Mouse (Mus musculus) adipocyte (in vitro differentiated cells): ENCODE measurements around the gene Ccdc78.
A peak's percentile ranks its signal among the peaks of the same experiment; 100 is the strongest.
"Not testable (repeated sequence)": the region's sequence is repeated elsewhere in the genome, so short reads cannot be mapped to it uniquely, and the experiment has no call there.

Source experiments
- DNase-seq: peaks from one replicate; pipeline ENCODE4 v3.0.0-alpha.2; 2016; ENCODE audit warnings: low spot score

Gene Ccdc78

GRCm38 (mm10) chr17:25783086-25783485 lies 3.3 kb upstream of the Ccdc78 start:
- DNase-seq = no peak

DNA sequence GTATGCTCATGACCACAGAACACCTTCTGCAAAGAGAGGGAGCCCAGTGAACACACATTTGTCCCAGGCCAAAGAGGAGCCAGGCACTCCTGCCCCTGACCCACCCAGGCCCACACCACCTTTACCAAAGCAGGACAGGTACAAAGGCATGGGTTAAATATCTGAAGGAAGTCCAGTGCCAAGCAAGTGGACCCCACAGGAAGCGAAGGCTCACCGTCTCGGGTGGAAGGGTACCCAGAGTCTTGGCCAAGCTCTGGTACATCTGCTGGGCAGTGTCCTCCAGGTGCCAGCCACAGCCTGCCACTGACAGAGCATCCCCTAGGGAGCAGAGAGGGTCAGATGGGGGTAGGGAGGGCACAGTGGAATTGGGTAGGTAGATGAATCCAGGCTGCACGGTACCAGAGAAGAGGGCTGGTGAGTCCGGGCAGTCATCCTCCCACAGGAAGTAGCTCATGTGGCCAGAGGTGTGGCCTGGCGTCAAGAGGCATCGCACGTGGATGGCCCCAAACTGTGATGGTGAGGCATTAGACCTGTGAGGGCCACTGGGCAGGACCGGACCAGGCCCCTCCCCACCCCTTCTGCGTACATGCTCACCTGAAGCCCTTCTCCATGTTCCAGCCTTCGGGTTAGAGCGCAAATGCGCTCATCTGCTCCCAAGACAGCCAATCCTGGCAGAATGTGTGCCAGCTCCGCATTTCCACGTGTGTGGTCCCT lies 2.4 kb upstream of the Ccdc78 start:
- no peak for DNase-seq

GRCm38 (mm10) chr17:25785281-25785745 lies 1.1 kb upstream of the Ccdc78 start, which contains the start of gene Haghl:
Gene Haghl, minus strand, starts transcription at chr17:25785673.
- DNase-seq = peak; percentile 98

- DNase-seq = no peak
Observed at GRCm38 (mm10) chr17:25786781-25787504, 563 bp downstream of the Ccdc78 start.

DNA sequence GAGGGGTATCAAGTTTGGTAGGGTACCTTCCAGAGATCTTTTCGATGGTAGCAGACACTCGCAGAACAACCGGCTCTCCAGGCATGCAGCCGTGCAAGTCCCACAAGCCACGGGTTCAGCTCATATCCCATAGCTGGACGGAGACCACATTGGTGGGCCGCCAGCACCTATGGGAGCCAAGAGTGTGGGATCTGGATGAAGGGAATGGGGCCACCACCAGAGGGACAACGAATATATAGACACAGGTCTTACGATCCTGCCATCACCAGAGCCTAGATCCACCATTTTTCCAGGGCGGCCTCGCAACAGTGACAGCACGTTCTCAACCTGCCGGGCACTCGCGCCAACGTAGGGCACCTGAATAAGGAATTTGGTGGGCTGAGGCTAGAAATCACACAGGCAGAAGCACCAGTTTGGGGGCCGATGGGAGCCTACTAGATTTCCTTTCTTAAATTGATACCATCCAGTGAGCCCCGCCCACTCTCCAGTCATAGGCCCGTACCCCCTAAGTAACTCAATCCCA lies 5.0 kb downstream of the Ccdc78 start:
- no peak for DNase-seq

GRCm38 (mm10) chr17:25791843-25792527 lies 5.6 kb downstream of the Ccdc78 start:
- peak; percentile 89 for DNase-seq

GRCm38 (mm10) chr17:25792615-25793014 lies 6.2 kb downstream of the Ccdc78 start, which contains the start of gene Fam173a:
Gene Fam173a, minus strand, starts transcription at chr17:25792901.
- DNase-seq = peak; percentile 80

GRCm38 (mm10) chr17:25794197-25794596 lies 7.8 kb downstream of the Ccdc78 start:
- no peak for DNase-seq

- DNase-seq = no peak
Observed at GRCm38 (mm10) chr17:25794998-25795397, 8.6 kb downstream of the Ccdc78 start.

DNA sequence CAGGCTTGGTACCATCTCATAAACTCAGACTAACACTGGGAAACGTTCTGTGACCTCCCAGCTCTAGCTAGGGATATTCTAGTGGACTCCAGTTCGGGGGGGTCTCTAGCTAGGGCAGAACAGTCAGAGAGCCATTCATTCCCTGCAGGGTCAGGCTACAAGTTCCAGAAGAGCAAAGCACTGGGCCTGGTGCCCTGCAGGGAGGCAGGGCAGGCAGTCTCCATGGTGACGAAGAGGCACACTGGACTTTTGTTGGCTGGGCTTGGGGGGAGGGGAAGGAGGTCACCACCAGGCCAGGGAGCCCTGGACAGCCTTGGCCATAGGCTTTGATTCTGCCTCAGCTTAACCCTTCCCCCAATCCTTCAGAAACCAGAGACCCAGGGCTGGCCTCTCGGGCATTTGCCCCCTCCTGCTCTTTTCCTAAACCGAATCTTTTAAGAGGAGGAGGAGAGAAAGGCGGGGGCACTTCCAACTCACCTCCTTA lies 9.3 kb downstream of the Ccdc78 start, which contains the start of gene AC134908.4:
Gene AC134908.4, minus strand, starts transcription at position 51 of the 484 bp plus-strand sequence.
- peak; percentile 92 for DNase-seq

- peak; percentile 32 for DNase-seq
Observed at GRCm38 (mm10) chr17:25796211-25796771, 9.9 kb downstream of the Ccdc78 start.

GRCm38 (mm10) chr17:25796951-25797369 lies 10.6 kb downstream of the Ccdc78 start, which contains the start of gene Metrn:
Gene Metrn, minus strand, starts transcription at chr17:25797136.
- DNase-seq = peak; percentile 78

DNA sequence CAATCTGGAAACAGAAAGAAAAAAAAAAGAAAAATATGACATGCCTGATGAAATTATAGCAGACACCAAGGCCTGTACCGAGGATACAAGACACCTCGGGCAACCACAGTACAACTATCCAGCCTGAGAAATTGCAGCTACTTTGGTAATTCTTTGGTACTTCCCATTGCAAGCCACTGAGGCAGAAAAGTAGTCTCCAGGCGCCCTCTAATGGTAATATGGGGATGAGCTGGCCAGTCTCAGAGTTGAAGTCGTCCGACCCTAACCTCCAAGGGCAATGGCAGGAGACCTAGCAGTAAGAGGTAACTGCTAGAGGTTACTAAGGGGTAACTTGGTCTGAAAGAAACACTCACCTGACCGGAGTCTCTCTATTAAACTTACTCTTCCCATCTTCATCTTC lies 14.6 kb downstream of the Ccdc78 start:
- DNase-seq = peak; percentile 88

DNA sequence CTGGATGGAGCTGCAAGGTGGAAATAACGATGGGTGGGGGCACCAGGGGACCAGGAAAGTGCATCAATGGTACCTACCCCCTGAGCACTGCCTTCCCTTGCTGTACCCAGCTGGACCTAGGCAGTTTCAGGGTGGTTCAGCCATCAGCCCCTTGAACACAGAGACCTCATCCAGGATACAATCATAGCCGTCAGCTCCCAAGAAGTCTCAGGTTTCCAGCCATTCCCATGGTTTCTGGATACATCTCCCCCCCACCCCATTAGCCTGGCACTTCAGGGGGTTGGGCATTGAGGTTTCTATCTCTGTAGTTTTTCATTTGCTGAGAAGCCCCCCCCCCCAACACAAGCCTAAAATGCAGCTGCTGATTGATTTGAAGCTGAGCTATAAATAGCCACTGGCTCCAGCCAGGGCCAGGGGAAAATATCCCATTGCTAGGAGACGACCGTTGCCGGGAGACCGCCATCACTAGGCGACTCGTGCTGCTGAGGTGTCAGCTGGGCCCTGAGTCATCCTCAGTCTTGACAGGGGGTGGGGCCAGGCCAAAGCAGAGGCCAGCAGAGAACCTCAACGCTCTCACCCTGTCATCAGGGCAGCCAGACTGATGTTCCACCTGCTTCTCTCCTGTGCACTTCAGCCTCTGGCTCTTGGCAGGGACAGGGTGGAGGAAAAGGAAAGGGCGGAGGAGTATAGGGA lies 16.6 kb downstream of the Ccdc78 start:
- no peak for DNase-seq

- no peak for DNase-seq
Observed at GRCm38 (mm10) chr17:25806507-25806906, 20.1 kb downstream of the Ccdc78 start.

- not testable (repeated sequence) for DNase-seq
Observed at GRCm38 (mm10) chr17:25807452-25807851, 21.1 kb downstream of the Ccdc78 start.

DNA sequence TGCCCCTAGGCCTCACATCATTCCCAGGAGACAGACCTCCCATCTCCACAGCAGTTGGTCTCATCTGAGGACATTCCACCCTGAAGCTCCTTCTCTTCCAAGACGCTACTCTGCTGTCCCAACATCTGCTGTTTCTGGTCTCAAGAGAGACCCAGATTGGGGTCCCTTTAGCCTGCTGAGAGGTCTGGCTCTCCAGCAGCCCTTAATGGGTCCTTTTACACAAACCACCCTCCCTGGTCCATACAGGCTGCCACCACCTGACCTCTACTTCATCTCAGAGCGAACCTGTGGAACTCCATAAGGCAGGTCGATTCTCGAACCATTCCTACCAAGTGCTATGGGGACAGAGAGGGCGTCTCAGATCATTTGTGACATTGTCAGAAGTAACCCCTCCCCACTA lies 21.6 kb downstream of the Ccdc78 start:
- no peak for DNase-seq

GRCm38 (mm10) chr17:25808789-25809605 lies 22.6 kb downstream of the Ccdc78 start, which contains the start of gene Fbxl16:
Gene Fbxl16, plus strand, starts transcription at chr17:25809085.
- no peak for DNase-seq

GRCm38 (mm10) chr17:25809606-25810340 lies 23.4 kb downstream of the Ccdc78 start:
- no peak for DNase-seq
